Mouse (Mus musculus): ENCODE data around the gene Tiprl. TPM values are rescaled to one million over a fixed set of nuclear protein-coding genes. Genes with fewer than 3 reads are reported as not detected.
A peak's percentile ranks its signal among the peaks of the same experiment; 100 is the strongest.

Tiprl gene
- polyA plus RNA-seq, 1 experiment from 2014 or later = 36.4 TPM

- Histone ChIP-seq H3K27ac (ENCODE audit: low read length) (0 out of 2 replicates have a peak overlapping the region, but pooled peaks have one; percentile 11), H3K9me3 (replicated peaks; ENCODE audit: control insufficient read depth, low read length) (no peaks in the 10 kb centered on the region), H3K4me2 (ENCODE audit: low read depth, low read length) (peak overlapping the region; percentile 88), H3K4me1 (ENCODE audit: control insufficient read depth, low read depth, low read length) (peaks cover 21% of the 10 kb centered on the region), H3K4me3 (ENCODE audit: low read depth, low read length) (no peak overlapping the region), H3K27me3 (ENCODE audit: control insufficient read depth, insufficient read depth, low read depth, low read length) (no peaks in the 10 kb centered on the region), H3K9ac (ENCODE audit: low read depth, low read length) (no peak overlapping the region; the same call in 1 of the 2 replicates), H3K36me3 (ENCODE audit: control insufficient read depth, insufficient read depth) (no peaks in the 10 kb centered on the region)
- no peak for ATAC-seq (ENCODE audit: low read depth)
- WGBS (ENCODE audit: insufficient replicate concordance) = 40% methylated on average over 3 of the region's 3 CpGs
Observed at GRCm38 (mm10) chr1:165195396-165195960, 41.3 kb downstream of the Tiprl start.

GRCm38 (mm10) chr1:165194662-165195013 lies 42.2 kb downstream of the Tiprl start:
- H3K9me3 ChIP-seq (replicated peaks; ENCODE audit: control insufficient read depth, low read length) = no peaks in the 10 kb centered on the region
- peak overlapping the region; percentile 80 for H3K9ac ChIP-seq (ENCODE audit: low read depth, low read length)
- no peaks in the 10 kb centered on the region for H3K27me3 ChIP-seq (ENCODE audit: control insufficient read depth, insufficient read depth, low read depth, low read length)
- WGBS (ENCODE audit: insufficient replicate concordance) = 2% methylated on average over 5 of the region's 5 CpGs
- peak overlapping the region; percentile 85 for H3K27ac ChIP-seq (ENCODE audit: low read length)
- no peaks in the 10 kb centered on the region for H3K36me3 ChIP-seq (ENCODE audit: control insufficient read depth, insufficient read depth)
- ATAC-seq (ENCODE audit: low read depth) = 0 out of 2 replicates have a peak, but pooled peaks have one; percentile 1
- H3K4me2 ChIP-seq (ENCODE audit: low read depth, low read length) = peak overlapping the region; percentile 88
- peaks cover 21% of the 10 kb centered on the region for H3K4me1 ChIP-seq (ENCODE audit: control insufficient read depth, low read depth, low read length)
- H3K4me3 ChIP-seq (ENCODE audit: low read depth, low read length) = peak overlapping the region; percentile 76

GRCm38 (mm10) chr1:165193880-165194661 lies 42.7 kb downstream of the Tiprl start, which contains the start of gene Sft2d2:
Sft2d2 (minus strand) TSS chr1:165194438.
- Histone ChIP-seq H3K27ac (ENCODE audit: low read length) (peak within 1 kb of the TSS; percentile 85), H3K4me2 (ENCODE audit: low read depth, low read length) (peak within 1 kb of the TSS; percentile 88), H3K9me3 (replicated peaks; ENCODE audit: control insufficient read depth, low read length) (no peaks in the 10 kb centered on the region), H3K36me3 (ENCODE audit: control insufficient read depth, insufficient read depth) (no peaks in the 10 kb centered on the region), H3K4me3 (ENCODE audit: low read depth, low read length) (peak within 1 kb of the TSS; percentile 76), H3K4me1 (ENCODE audit: control insufficient read depth, low read depth, low read length) (peaks cover 21% of the 10 kb centered on the region), H3K27me3 (ENCODE audit: control insufficient read depth, insufficient read depth, low read depth, low read length) (no peaks in the 10 kb centered on the region), H3K9ac (ENCODE audit: low read depth, low read length) (peak within 1 kb of the TSS; percentile 80)
- under 1% methylated on average over 69 of the region's 69 CpGs for WGBS (ENCODE audit: insufficient replicate concordance)
- peak; percentile 98 for ATAC-seq (ENCODE audit: low read depth)

- ATAC-seq (ENCODE audit: low read depth) = no peak
- Histone ChIP-seq H3K4me2 (ENCODE audit: low read depth, low read length) (peak overlapping the region; percentile 88), H3K9me3 (replicated peaks; ENCODE audit: control insufficient read depth, low read length) (no peaks in the 10 kb centered on the region), H3K4me1 (ENCODE audit: control insufficient read depth, low read depth, low read length) (peaks cover 21% of the 10 kb centered on the region), H3K9ac (ENCODE audit: low read depth, low read length) (peak overlapping the region; percentile 80), H3K36me3 (ENCODE audit: control insufficient read depth, insufficient read depth) (no peaks in the 10 kb centered on the region), H3K27me3 (ENCODE audit: control insufficient read depth, insufficient read depth, low read depth, low read length) (no peaks in the 10 kb centered on the region), H3K27ac (ENCODE audit: low read length) (peak overlapping the region; percentile 85), H3K4me3 (ENCODE audit: low read depth, low read length) (peak overlapping the region; percentile 76)
- under 1% methylated on average over 7 of the region's 7 CpGs for WGBS (ENCODE audit: insufficient replicate concordance)
Observed at GRCm38 (mm10) chr1:165193426-165193825, 43.4 kb downstream of the Tiprl start.

GRCm38 (mm10) chr1:165192714-165193264 lies 44.0 kb downstream of the Tiprl start:
- Histone ChIP-seq H3K27me3 (ENCODE audit: control insufficient read depth, insufficient read depth, low read depth, low read length) (no peaks in the 10 kb centered on the region), H3K9ac (ENCODE audit: low read depth, low read length) (no peak overlapping the region), H3K4me3 (ENCODE audit: low read depth, low read length) (peak overlapping the region; percentile 76), H3K9me3 (replicated peaks; ENCODE audit: control insufficient read depth, low read length) (no peaks in the 10 kb centered on the region), H3K36me3 (ENCODE audit: control insufficient read depth, insufficient read depth) (no peaks in the 10 kb centered on the region), H3K4me1 (ENCODE audit: control insufficient read depth, low read depth, low read length) (peaks cover 21% of the 10 kb centered on the region), H3K27ac (ENCODE audit: low read length) (no peak overlapping the region), H3K4me2 (ENCODE audit: low read depth, low read length) (peak overlapping the region; percentile 88)
- ATAC-seq (ENCODE audit: low read depth) = no peak
- WGBS (ENCODE audit: insufficient replicate concordance) = 12% methylated on average over 10 of the region's 10 CpGs

GRCm38 (mm10) chr1:165192102-165192501 lies 44.7 kb downstream of the Tiprl start:
- H3K4me3 ChIP-seq (ENCODE audit: low read depth, low read length) = no peak overlapping the region
- H3K36me3 ChIP-seq (ENCODE audit: control insufficient read depth, insufficient read depth) = no peaks in the 10 kb centered on the region
- no peak overlapping the region for H3K4me2 ChIP-seq (ENCODE audit: low read depth, low read length)
- no peak for ATAC-seq (ENCODE audit: low read depth)
- H3K4me1 ChIP-seq (ENCODE audit: control insufficient read depth, low read depth, low read length) = peaks cover 21% of the 10 kb centered on the region
- H3K27me3 ChIP-seq (ENCODE audit: control insufficient read depth, insufficient read depth, low read depth, low read length) = no peaks in the 10 kb centered on the region
- 33% methylated on average over 4 of the region's 4 CpGs for WGBS (ENCODE audit: insufficient replicate concordance)
- H3K9me3 ChIP-seq (replicated peaks; ENCODE audit: control insufficient read depth, low read length) = no peaks in the 10 kb centered on the region
- no peak overlapping the region for H3K27ac ChIP-seq (ENCODE audit: low read length)
- no peak overlapping the region for H3K9ac ChIP-seq (ENCODE audit: low read depth, low read length)

GRCm38 (mm10) chr1:165191611-165192010 lies 45.2 kb downstream of the Tiprl start:
- 77% methylated on average over 13 of the region's 13 CpGs for WGBS (ENCODE audit: insufficient replicate concordance)
- no peaks in the 10 kb centered on the region for H3K9me3 ChIP-seq (replicated peaks; ENCODE audit: control insufficient read depth, low read length)
- no peak for ATAC-seq (ENCODE audit: low read depth)
- H3K27me3 ChIP-seq (ENCODE audit: control insufficient read depth, insufficient read depth, low read depth, low read length) = no peaks in the 10 kb centered on the region
- H3K27ac ChIP-seq (ENCODE audit: low read length) = no peak overlapping the region
- no peak overlapping the region for H3K4me2 ChIP-seq (ENCODE audit: low read depth, low read length)
- H3K36me3 ChIP-seq (ENCODE audit: control insufficient read depth, insufficient read depth) = no peaks in the 10 kb centered on the region
- no peak overlapping the region for H3K9ac ChIP-seq (ENCODE audit: low read depth, low read length)
- H3K4me1 ChIP-seq (ENCODE audit: control insufficient read depth, low read depth, low read length) = peaks cover 21% of the 10 kb centered on the region
- H3K4me3 ChIP-seq (ENCODE audit: low read depth, low read length) = no peak overlapping the region

GRCm38 (mm10) chr1:165190571-165191273 lies 46.1 kb downstream of the Tiprl start:
- Histone ChIP-seq H3K4me2 (ENCODE audit: low read depth, low read length) (no peak overlapping the region), H3K9me3 (replicated peaks; ENCODE audit: control insufficient read depth, low read length) (no peaks in the 10 kb centered on the region), H3K4me1 (ENCODE audit: control insufficient read depth, low read depth, low read length) (peaks cover 21% of the 10 kb centered on the region), H3K27me3 (ENCODE audit: control insufficient read depth, insufficient read depth, low read depth, low read length) (no peaks in the 10 kb centered on the region), H3K9ac (ENCODE audit: low read depth, low read length) (no peak overlapping the region), H3K36me3 (ENCODE audit: control insufficient read depth, insufficient read depth) (no peaks in the 10 kb centered on the region), H3K27ac (ENCODE audit: low read length) (no peak overlapping the region), H3K4me3 (ENCODE audit: low read depth, low read length) (no peak overlapping the region)
- WGBS (ENCODE audit: insufficient replicate concordance) = 80% methylated on average over 10 of the region's 10 CpGs
- ATAC-seq (ENCODE audit: low read depth) = no peak

Measured in liver, embryonic 16.5 days (tissue).